In the genomic region with DNA sequence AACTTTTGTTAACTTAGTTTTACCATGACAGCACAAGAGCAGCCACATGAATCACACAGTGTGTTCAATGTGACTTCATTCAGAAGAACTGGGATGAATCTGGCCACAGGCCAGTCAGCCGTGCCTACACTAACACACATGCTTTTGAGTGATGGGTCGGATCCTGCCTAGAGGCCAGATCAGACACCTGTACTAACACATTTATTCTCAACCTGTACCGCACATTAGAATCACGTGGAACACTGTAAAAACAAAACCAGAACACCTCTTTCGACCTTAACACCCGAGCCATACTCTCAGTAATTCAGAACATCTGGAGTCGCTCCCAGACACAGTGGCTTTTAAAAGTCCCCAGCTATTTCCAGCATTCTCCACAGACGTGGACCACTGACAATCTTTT, we compare ENCODE assay signal across 18 mouse cellular contexts.
DNase-seq lines count a peak whose midpoint lies in the region; ATAC-seq and TF ChIP-seq lines count a peak whose summit lies in the region.
"Had no signal": no experiment of that assay in that cellular context is flagged by ENCODE, and none has a peak within 500 bp of the region (broad histone marks: within the 10 kb centered on the region; RNA-seq: fewer than 3 reads in every experiment).

No protein-coding gene starts in this region.

- 68% methylated on average over 8 of the region's 8 CpGs for WGBS in hindbrain, embryonic 10.5 days
- 71% methylated on average over 8 of the region's 8 CpGs for WGBS in hindbrain, postnatal 0 days
- 26% methylated on average over 8 of the region's 8 CpGs for WGBS in limb, embryonic 10.5 days
- 68% methylated on average over 8 of the region's 8 CpGs for WGBS in forebrain, embryonic 10.5 days

- DNase-seq in hindbrain, embryonic 10.5 days (ENCODE audit: low spot score) = peak; percentile 22
- DNase-seq in hindbrain, postnatal 0 days (ENCODE audit: low spot score) = no peak
- DNase-seq in 3T3-L1 (ENCODE audit: low read depth, low spot score) = peak; percentile 7
- DNase-seq in embryo, embryonic 10.5 days (ENCODE audit: low spot score) = peak; percentile 66
- DNase-seq in limb, embryonic 10.5 days (ENCODE audit: low spot score) = peak; percentile 45
- DNase-seq in natural killer cell, adult 2 months (ENCODE audit: low spot score in 2 of 2) = no peak
- DNase-seq in forebrain, embryonic 10.5 days (ENCODE audit: extremely low spot score, low spot score) = no peak
- DNase-seq: gastrocnemius, postnatal 25 days; kidney, adult 11 months; kidney, postnatal 36 days; retina, postnatal 1 day; spleen, adult 18-20 months had no signal

- no peak overlapping the region for H3K4me2 ChIP-seq in hindbrain, postnatal 0 days (ENCODE audit: low read depth, low read length)
- H3K4me2 ChIP-seq: hindbrain, embryonic 12.5 days; liver, embryonic 15.5 days; midbrain, embryonic 12.5 days; neural tube, embryonic 12.5 days had no signal

- H3K4me3 ChIP-seq in hindbrain, embryonic 10.5 days = no peak overlapping the region
- H3K4me3 ChIP-seq in hindbrain, postnatal 0 days (ENCODE audit: low read length) = no peak overlapping the region
- H3K4me3 ChIP-seq in limb, embryonic 10.5 days = no peak overlapping the region
- H3K4me3 ChIP-seq in forebrain, embryonic 10.5 days = no peak overlapping the region
- H3K4me3 ChIP-seq: hindbrain, embryonic 12.5 days; liver, embryonic 15.5 days; midbrain, embryonic 12.5 days; neural tube, embryonic 12.5 days had no signal

- H3K9me3 ChIP-seq in hindbrain, embryonic 10.5 days = no peaks in the 10 kb centered on the region
- no peaks in the 10 kb centered on the region for H3K9me3 ChIP-seq in hindbrain, postnatal 0 days (ENCODE audit: low read length)
- H3K9me3 ChIP-seq in limb, embryonic 10.5 days (replicated peaks) = no peaks in the 10 kb centered on the region
- H3K9me3 ChIP-seq in forebrain, embryonic 10.5 days = no peaks in the 10 kb centered on the region
- H3K9me3 ChIP-seq: hindbrain, embryonic 12.5 days; liver, embryonic 15.5 days; midbrain, embryonic 12.5 days; neural tube, embryonic 12.5 days had no signal

- no peak overlapping the region for H3K9ac ChIP-seq in hindbrain, postnatal 0 days (replicated peaks; ENCODE audit: low read length)
- H3K9ac ChIP-seq: hindbrain, embryonic 12.5 days; liver, embryonic 15.5 days; midbrain, embryonic 12.5 days; neural tube, embryonic 12.5 days had no signal

- ATAC-seq in hindbrain, postnatal 0 days = no peak
- ATAC-seq in megakaryocyte-erythroid progenitor cell, adult 5-6 weeks (replicated peaks; ENCODE audit: low FRiP score, low TSS enrichment, poor library complexity, severe bottlenecking) = no peak

- H3K27me3 ChIP-seq in hindbrain, embryonic 10.5 days (ENCODE audit: insufficient read depth, poor library complexity, severe bottlenecking) = no peaks in the 10 kb centered on the region
- no peaks in the 10 kb centered on the region for H3K27me3 ChIP-seq in hindbrain, postnatal 0 days (ENCODE audit: insufficient read depth, low read length)
- no peaks in the 10 kb centered on the region for H3K27me3 ChIP-seq in limb, embryonic 10.5 days (ENCODE audit: low read depth, poor library complexity, severe bottlenecking)
- no peaks in the 10 kb centered on the region for H3K27me3 ChIP-seq in forebrain, embryonic 10.5 days (ENCODE audit: poor library complexity, severe bottlenecking)
- H3K27me3 ChIP-seq: hindbrain, embryonic 12.5 days; liver, embryonic 15.5 days; neural tube, embryonic 12.5 days had no signal

- 0 out of 2 replicates have a peak overlapping the region, but pooled peaks have one; percentile 8 for H3K27ac ChIP-seq in hindbrain, embryonic 10.5 days
- no peak overlapping the region for H3K27ac ChIP-seq in hindbrain, postnatal 0 days
- peak overlapping the region; percentile 72 for H3K27ac ChIP-seq in limb, embryonic 10.5 days
- no peak overlapping the region for H3K27ac ChIP-seq in forebrain, embryonic 10.5 days
- H3K27ac ChIP-seq: hindbrain, embryonic 12.5 days; liver, embryonic 15.5 days; midbrain, embryonic 12.5 days; neural tube, embryonic 12.5 days had no signal

- no peak for TF ChIP-seq CTCF in hindbrain, postnatal 0 days (IDR thresholded peaks at IDR 0.05; ENCODE audit: low read depth)

- H3K4me1 ChIP-seq in hindbrain, embryonic 10.5 days (replicated peaks) = peaks cover 5% of the 10 kb centered on the region; the same call in 1 of the 2 replicates
- no peaks in the 10 kb centered on the region for H3K4me1 ChIP-seq in hindbrain, postnatal 0 days (ENCODE audit: insufficient read depth, low read length)
- H3K4me1 ChIP-seq in limb, embryonic 10.5 days = peaks cover 24% of the 10 kb centered on the region
- peaks cover 4% of the 10 kb centered on the region; the same call in 1 of the 2 replicates for H3K4me1 ChIP-seq in forebrain, embryonic 10.5 days
- H3K4me1 ChIP-seq: liver, embryonic 15.5 days had no signal

- no peaks in the 10 kb centered on the region for H3K36me3 ChIP-seq in hindbrain, embryonic 10.5 days
- no peaks in the 10 kb centered on the region for H3K36me3 ChIP-seq in hindbrain, postnatal 0 days (ENCODE audit: insufficient read depth, low read length)
- H3K36me3 ChIP-seq in limb, embryonic 10.5 days = 0 out of 2 replicates have a peak, but pooled peaks cover 3% of the 10 kb centered on the region
- no peaks in the 10 kb centered on the region for H3K36me3 ChIP-seq in forebrain, embryonic 10.5 days (replicated peaks)
- H3K36me3 ChIP-seq: G1E; liver, embryonic 15.5 days; midbrain, embryonic 12.5 days had no signal

Comparison
In these comparisons a context has a peak if more than half of its experiments do, and no peak if none do; other contexts are left out.
1. DNase-seq: peak in hindbrain, embryonic 10.5 days (single experiment), 3T3-L1 (single experiment), embryo, embryonic 10.5 days (single experiment) and limb, embryonic 10.5 days (single experiment); none in hindbrain, postnatal 0 days (single experiment), natural killer cell, adult 2 months (0 of 2) and forebrain, embryonic 10.5 days (single experiment).
2. H3K27ac ChIP-seq: peak in hindbrain, embryonic 10.5 days (single experiment) and limb, embryonic 10.5 days (single experiment); none in hindbrain, postnatal 0 days (single experiment) and forebrain, embryonic 10.5 days (single experiment).